Mouse (Mus musculus): ENCODE measurements at regions not wholly inside any gene's neighbourhood (a gene's known extent, or its start where the extent isn't known, plus 50 kb on each side); places are given as distances from the start of the nearest gene placed in this dataset.

GRCm38 (mm10) chr10:17434098-17434497 lies 288.9 kb upstream of the Cited2 start:
- TF ChIP-seq CTCF (conservative IDR thresholded peaks at IDR 0.05; ENCODE audit: low read length) (no peak), POU5F1 (IDR thresholded peaks at IDR 0.05; ENCODE audit: borderline replicate concordance, low read length) (no peak), NANOG (IDR thresholded peaks at IDR 0.05; ENCODE audit: borderline replicate concordance, low read length) (no peak)
